Mouse (Mus musculus) midbrain, embryonic 11.5 days (tissue): ENCODE results near the gene Dlg1. TPM values are rescaled to one million over a fixed set of nuclear protein-coding genes. Genes with fewer than 3 reads are reported as not detected.

Source experiments
- ATAC-seq: fragments of 200-750 bp; cut with Nextera tagmentation; 2 replicates; pipeline ENCODE4 v1.8.0; 2017; ENCODE audit warnings: moderate TSS enrichment, moderate library complexity; ENCODE audit not compliant: low FRiP score
- DNase-seq: peaks from one replicate; pipeline ENCODE4 v3.0.0; 2015; ENCODE audit warnings: low spot score; ENCODE audit errors: missing footprints
- H3K27ac ChIP-seq: fragments of 300-500 bp; sonication (generic); 2 replicates; pipeline ENCODE4 v1.5.1; 2014; ENCODE audit warnings: low read depth, low read length
- H3K27me3 ChIP-seq: fragments of 300-500 bp; sonication (generic); 2 replicates; pipeline ENCODE4 v1.6.1; 2014; ENCODE audit warnings: mild to moderate bottlenecking, low read length, moderate library complexity, mixed read lengths; ENCODE audit not compliant: control insufficient read depth, insufficient read depth
- H3K36me3 ChIP-seq: fragments of 300-500 bp; sonication (generic); 2 replicates; pipeline ENCODE4 v1.6.1; 2014; ENCODE audit warnings: mild to moderate bottlenecking, low read length, moderate library complexity, mixed read lengths; ENCODE audit not compliant: control insufficient read depth, insufficient read depth
- H3K4me1 ChIP-seq: fragments of 300-500 bp; sonication (generic); 2 replicates; pipeline ENCODE4 v1.6.1; 2014; ENCODE audit warnings: low read length; ENCODE audit not compliant: control insufficient read depth, insufficient read depth
- H3K4me2 ChIP-seq: fragments of 300-500 bp; sonication (generic); 2 replicates; pipeline ENCODE4 v1.6.1; 2014; ENCODE audit warnings: mild to moderate bottlenecking, moderate library complexity
- H3K4me3 ChIP-seq: fragments of 300-500 bp; sonication (generic); 2 replicates; pipeline ENCODE4 v1.5.1; 2014; ENCODE audit warnings: low read depth, low read length
- H3K9ac ChIP-seq: fragments of 300-500 bp; sonication (generic); 2 replicates; pipeline ENCODE4 v1.6.1; 2014; ENCODE audit warnings: low read length
- H3K9me3 ChIP-seq: fragments of 300-500 bp; sonication (generic); 2 replicates; pipeline ENCODE4 v1.6.1; 2016; ENCODE audit warnings: low read length; ENCODE audit not compliant: control insufficient read depth
- WGBS: fragments of 180-500 bp; shearing (Covaris S2); extraction: QIAGEN DNeasy Blood & Tissue Kit; methylation state at CpG from one replicate; pipeline ENCODE4 v1.1.7; 2014; 5-methylcytosine and 5-hydroxymethylcytosine counted together
- polyA plus RNA-seq: library from polyadenylated mRNA; unstranded; fragments of >200 nt; fragmentation: Nextera tagmentation; extraction: Ambion mirVana; gene quantifications from 2 replicates; pipeline ENCODE4 v1.2.1, GENCODE M21; 2014

The Dlg1 gene
- polyA plus RNA-seq, 1 experiment from 2014 or later: 21.0 TPM

DNA sequence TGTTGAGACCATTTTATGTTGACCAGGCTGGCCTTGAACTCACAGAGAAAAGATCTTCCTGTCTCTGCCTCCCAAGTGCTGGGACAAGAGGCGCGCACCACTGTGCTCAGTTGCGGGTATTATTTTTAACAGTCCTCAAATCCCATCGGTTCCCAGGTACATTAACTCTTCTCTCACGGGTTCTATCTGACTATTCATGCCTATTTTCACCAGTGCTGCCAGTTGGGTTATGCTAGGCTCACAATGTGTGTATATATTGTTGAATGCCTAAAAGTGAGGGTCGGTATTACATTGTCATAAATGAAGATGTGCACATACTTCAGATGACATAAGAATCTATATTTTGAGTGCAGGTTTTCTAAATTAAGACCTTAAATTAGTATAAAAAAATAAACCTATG is 103.1 kb downstream of the Dlg1 start:
- H3K4me3 ChIP-seq: no peak overlapping the region
- no peak for ATAC-seq
- no peaks in the 10 kb centered on the region for H3K4me1 ChIP-seq
- H3K27me3 ChIP-seq: no peaks in the 10 kb centered on the region
- no peaks in the 10 kb centered on the region for H3K9me3 ChIP-seq
- no peaks in the 10 kb centered on the region for H3K36me3 ChIP-seq
- no peak overlapping the region for H3K27ac ChIP-seq
- H3K4me2 ChIP-seq: no peak overlapping the region
- DNase-seq: no peak
- WGBS: 94% methylated on average over 6 of the region's 6 CpGs
- no peak overlapping the region for H3K9ac ChIP-seq

DNA sequence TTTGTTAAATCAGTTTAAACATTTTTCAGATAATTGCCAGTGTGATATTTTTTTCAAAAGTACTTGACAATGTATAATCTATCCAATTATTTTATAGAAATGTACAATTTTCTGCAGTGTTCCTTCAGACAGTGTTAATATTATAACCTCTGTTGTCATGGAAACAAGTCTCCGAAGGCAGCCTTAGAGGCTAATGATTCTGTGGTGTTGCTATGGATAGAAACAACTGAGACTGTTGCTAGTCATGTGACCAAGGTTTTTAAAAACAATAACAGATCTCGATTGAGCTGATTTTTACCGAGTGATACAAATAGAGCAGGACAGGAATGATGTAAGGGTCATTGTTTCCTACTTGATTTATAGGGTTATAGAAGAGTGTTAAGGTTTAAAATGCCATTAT is 103.5 kb downstream of the Dlg1 start:
- H3K27me3 ChIP-seq: no peaks in the 10 kb centered on the region

DNA sequence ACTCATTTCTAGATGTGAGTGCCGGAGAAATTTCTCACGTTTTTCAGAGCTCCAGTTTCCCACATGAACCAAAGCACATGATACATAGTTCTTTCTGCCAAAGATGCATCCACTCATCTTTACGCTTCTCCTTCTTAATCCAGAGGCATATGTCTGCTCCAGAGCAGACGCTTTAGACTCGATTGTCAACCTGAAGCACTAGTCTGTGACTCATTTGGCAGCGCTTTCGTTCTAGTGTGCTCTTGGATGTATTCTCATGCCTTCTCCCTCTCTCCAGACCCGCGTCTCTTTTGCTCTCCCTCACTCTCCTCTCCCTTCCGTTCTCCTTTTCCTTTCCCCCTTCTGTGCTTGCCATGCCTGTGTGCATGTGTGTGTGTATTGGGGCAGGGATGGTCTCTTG is 112.7 kb downstream of the Dlg1 start:
- Histone ChIP-seq H3K36me3 (no peaks in the 10 kb centered on the region), H3K9me3 (no peaks in the 10 kb centered on the region), H3K27ac (no peak overlapping the region), H3K4me1 (no peaks in the 10 kb centered on the region), H3K4me2 (no peak overlapping the region), H3K27me3 (no peaks in the 10 kb centered on the region), H3K9ac (no peak overlapping the region), H3K4me3 (no peak overlapping the region)
- ATAC-seq (no peak), DNase-seq (no peak)
- WGBS: 88% methylated on average over 10 of the region's 10 CpGs

More for the DNA sequence above, 103.5 kb downstream of the Dlg1 start:
- Histone ChIP-seq H3K36me3 (no peaks in the 10 kb centered on the region), H3K4me2 (no peak overlapping the region), H3K9me3 (no peaks in the 10 kb centered on the region), H3K4me1 (no peaks in the 10 kb centered on the region), H3K27ac (no peak overlapping the region), H3K9ac (no peak overlapping the region), H3K4me3 (no peak overlapping the region)
- ATAC-seq: no peak
- no peak for DNase-seq
- WGBS: 62% methylated on average over 3 of the region's 3 CpGs

DNA sequence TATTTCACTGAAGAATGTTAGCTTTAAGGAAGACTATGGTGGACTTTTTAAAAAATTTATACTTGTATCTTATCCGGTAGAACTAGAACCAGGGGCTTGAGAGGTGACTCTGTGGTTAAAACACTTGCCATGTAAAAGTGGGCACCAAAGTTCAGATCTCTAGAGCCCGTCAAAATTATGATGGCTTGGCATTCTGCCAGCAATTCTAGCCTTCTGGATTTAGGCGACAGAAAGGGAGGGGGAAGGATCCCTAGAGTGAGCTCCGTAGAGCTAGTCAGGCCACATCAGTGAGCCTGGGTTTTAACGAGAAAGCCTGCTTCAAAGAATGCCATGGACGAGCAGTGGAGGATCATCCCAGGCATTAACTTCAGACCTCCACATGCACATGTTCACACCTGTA is 117.8 kb downstream of the Dlg1 start:
- DNase-seq: no peak
- no peak overlapping the region for H3K9ac ChIP-seq
- no peaks in the 10 kb centered on the region for H3K36me3 ChIP-seq
- H3K27me3 ChIP-seq: no peaks in the 10 kb centered on the region
- H3K9me3 ChIP-seq: no peaks in the 10 kb centered on the region
- no peak for ATAC-seq
- no peak overlapping the region for H3K27ac ChIP-seq
- no peak overlapping the region for H3K4me2 ChIP-seq
- no peaks in the 10 kb centered on the region for H3K4me1 ChIP-seq
- no peak overlapping the region for H3K4me3 ChIP-seq
- WGBS: 82% methylated on average over 6 of the region's 6 CpGs

DNA sequence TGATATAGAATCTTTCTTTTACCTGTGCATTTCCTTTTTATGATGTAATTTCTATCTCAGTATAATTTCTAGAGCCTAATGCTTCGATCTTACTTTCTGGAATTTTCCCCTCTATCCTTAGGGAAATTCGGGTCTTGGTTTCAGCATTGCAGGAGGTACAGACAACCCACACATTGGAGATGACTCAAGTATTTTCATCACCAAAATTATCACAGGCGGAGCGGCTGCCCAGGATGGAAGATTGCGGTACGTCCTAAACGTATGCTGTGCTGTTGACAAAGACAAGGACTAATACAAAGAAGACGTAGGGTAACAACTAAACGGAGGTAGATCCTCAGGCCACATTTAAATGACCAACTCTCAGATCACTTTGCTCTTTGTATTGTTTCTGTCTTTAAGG is 126.8 kb downstream of the Dlg1 start:
- H3K4me3 ChIP-seq: no peak overlapping the region
- H3K4me2 ChIP-seq: no peak overlapping the region
- no peak overlapping the region for H3K27ac ChIP-seq
- H3K9ac ChIP-seq: no peak overlapping the region
- no peaks in the 10 kb centered on the region for H3K27me3 ChIP-seq
- no peaks in the 10 kb centered on the region for H3K36me3 ChIP-seq
- ATAC-seq: no peak
- H3K4me1 ChIP-seq: no peaks in the 10 kb centered on the region
- H3K9me3 ChIP-seq: no peaks in the 10 kb centered on the region
- no peak for DNase-seq
- 93% methylated on average over 9 of the region's 9 CpGs for WGBS

DNA sequence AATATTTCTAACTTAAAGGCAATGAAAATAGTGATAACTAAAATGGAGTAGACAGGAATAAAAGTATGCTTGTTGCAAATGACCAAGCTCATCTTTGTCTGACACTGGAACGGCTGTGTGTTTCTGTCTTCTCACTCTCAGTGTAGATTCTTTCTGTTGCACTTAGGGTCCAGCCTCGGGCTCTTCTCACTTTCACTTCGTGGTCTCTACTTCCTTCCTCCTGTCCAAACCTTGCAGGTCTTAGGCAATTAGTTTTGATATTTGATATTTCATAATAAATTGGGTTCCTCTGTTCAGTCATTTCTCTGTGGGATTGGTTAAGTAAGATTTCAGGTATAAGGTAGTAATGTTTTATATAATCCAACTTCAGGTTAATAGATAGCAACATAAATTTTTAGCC is 140.4 kb downstream of the Dlg1 start:
- no peak overlapping the region for H3K4me3 ChIP-seq
- no peak for ATAC-seq
- no peaks in the 10 kb centered on the region for H3K4me1 ChIP-seq
- H3K27me3 ChIP-seq: no peaks in the 10 kb centered on the region
- no peaks in the 10 kb centered on the region for H3K9me3 ChIP-seq
- no peak overlapping the region for H3K27ac ChIP-seq
- H3K9ac ChIP-seq: no peak overlapping the region
- whole genome bisulfite sequencing: 88% methylated on average over 3 of the region's 3 CpGs
- DNase-seq: no peak
- H3K4me2 ChIP-seq: no peak overlapping the region
- H3K36me3 ChIP-seq: 0 out of 2 replicates have a peak, but pooled peaks cover 2% of the 10 kb centered on the region

DNA sequence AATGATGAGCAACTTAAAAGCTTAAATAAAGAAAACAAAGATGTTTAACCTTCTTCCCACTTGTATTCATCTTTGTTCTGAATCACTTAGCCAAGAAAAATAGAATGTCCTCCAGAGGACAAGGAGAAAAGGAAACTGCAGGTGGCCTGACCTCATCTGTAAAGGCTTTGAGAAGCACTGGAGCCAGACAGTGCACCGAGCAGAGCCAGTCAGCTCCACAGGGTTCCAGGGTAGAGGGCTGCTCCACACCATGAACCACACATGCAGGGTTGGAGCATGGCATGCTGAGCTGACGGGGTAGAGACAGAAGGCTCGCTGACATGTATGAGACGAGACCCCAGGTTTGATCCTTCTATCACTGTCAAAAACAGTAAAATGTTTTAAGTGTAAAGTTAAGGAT is 162.8 kb downstream of the Dlg1 start:
- DNase-seq (no peak), ATAC-seq (no peak)
- no peaks in the 10 kb centered on the region for H3K4me1 ChIP-seq
- no peaks in the 10 kb centered on the region for H3K36me3 ChIP-seq
- H3K4me3 ChIP-seq: no peak overlapping the region
- H3K27me3 ChIP-seq: no peaks in the 10 kb centered on the region
- H3K9ac ChIP-seq: no peak overlapping the region
- 18% methylated on average over 4 of the region's 4 CpGs for WGBS
- no peak overlapping the region for H3K27ac ChIP-seq
- no peak overlapping the region for H3K4me2 ChIP-seq
- no peaks in the 10 kb centered on the region for H3K9me3 ChIP-seq

DNA sequence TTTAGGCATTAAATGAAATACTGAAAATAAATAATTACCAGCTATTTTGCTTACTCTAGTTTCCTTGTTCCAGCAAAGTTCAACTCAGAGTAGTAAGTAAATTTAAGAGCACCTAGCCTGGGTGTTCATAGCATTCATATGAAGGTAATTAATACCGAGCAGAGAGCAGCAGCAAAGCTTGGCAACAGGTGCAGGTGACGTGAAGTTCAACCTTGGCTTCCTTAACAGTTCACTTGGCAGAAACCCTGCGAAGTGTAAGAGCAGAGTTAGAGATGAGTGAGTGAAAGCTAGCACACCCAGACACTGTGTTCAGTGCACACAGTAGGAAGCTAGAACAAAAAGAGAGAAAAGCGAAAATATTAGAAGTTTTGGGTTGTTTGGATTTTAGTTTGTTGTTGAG is 167.5 kb downstream of the Dlg1 start:
- WGBS: 95% methylated on average over 4 of the region's 4 CpGs
- Histone ChIP-seq H3K4me3 (no peak overlapping the region), H3K27ac (no peak overlapping the region), H3K36me3 (no peaks in the 10 kb centered on the region), H3K27me3 (no peaks in the 10 kb centered on the region), H3K9me3 (no peaks in the 10 kb centered on the region), H3K4me1 (no peaks in the 10 kb centered on the region), H3K4me2 (no peak overlapping the region), H3K9ac (no peak overlapping the region)
- ATAC-seq (no peak), DNase-seq (no peak)

DNA sequence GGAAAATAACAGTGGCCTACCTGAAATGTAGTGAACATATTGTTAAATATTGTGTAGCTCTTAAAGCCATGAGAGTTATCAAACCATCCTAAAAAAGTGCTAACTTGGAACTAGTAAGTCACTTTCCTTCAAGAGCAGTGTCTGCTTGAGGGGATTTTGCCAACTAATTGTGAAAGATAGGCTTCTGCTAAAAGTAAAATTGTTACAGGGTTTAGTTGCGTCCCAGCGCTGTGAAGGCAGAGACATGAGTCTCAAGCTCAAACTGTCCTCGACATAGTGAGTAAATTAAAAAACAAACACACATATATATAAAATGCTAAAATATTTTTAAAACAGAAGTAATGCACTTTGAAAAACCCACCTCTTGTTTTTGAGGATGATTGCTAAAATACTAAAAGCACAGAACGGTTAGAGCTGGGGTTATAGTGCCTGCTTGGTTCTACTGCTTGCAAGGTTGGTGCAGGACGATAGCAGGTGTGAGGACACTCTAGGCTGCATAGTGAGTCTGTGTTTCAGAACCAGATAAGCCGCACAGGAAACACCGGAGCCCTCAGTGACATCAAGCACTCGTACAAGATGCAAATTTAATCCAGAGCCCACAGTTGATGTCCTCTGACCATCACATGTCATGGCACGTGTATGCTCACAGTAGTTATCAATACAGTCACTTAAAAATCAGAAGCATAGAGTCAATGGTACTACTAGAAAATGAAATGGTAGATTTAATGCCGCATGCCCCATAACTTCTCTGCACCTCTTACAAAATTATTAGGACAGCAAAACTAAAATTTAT is 169.6 kb downstream of the Dlg1 start:
- H3K27ac ChIP-seq: no peak overlapping the region
- H3K9ac ChIP-seq: no peak overlapping the region
- WGBS: 94% methylated on average over 10 of the region's 10 CpGs
- DNase-seq: no peak
- no peak overlapping the region for H3K4me2 ChIP-seq
- no peaks in the 10 kb centered on the region for H3K27me3 ChIP-seq
- no peaks in the 10 kb centered on the region for H3K36me3 ChIP-seq
- no peak for ATAC-seq
- no peaks in the 10 kb centered on the region for H3K9me3 ChIP-seq
- H3K4me1 ChIP-seq: no peaks in the 10 kb centered on the region
- H3K4me3 ChIP-seq: no peak overlapping the region
